Mouse (Mus musculus) pancreas, adult 10 weeks (tissue): ENCODE results near the gene Wiz. TPM values are rescaled to one million over a fixed set of nuclear protein-coding genes. Genes with fewer than 3 reads are reported as not detected.

ENCODE experiments used
- polyA plus RNA-seq: library from polyadenylated mRNA; stranded (reverse); fragments of 350-450 nt; fragmentation: Illumina TruSeq; extraction: RNeasy Lipid Tissue Mini Kit (QIAGEN cat#74804); gene quantifications from one replicate; pipeline ENCODE4 v1.2.3, GENCODE M21; 2015; ENCODE audit warnings: low read depth, low replicate concordance; ENCODE audit not compliant: insufficient read depth

Gene Wiz
- 8.1 TPM for polyA plus RNA-seq

GRCm38 (mm10) chr17:32389101-32389659 is at the start of gene Wiz:
Gene Wiz (minus strand): TSS chr17:32389439.

GRCm38 (mm10) chr17:32424034-32424433 is 34.8 kb upstream of the Wiz start, which contains the start of gene Pglyrp2:
Gene Pglyrp2 (minus strand): TSS chr17:32424167.

GRCm38 (mm10) chr17:32403417-32403816 is 14.2 kb upstream of the Wiz start, which contains the start of gene Rasal3:
Gene Rasal3 (minus strand): TSS chr17:32403583.

GRCm38 (mm10) chr17:32350382-32350983 is 38.8 kb downstream of the Wiz start, which contains the start of gene Akap8l:
Gene Akap8l (minus strand): TSS chr17:32350607.

GRCm38 (mm10) chr17:32320597-32321389 is 68.4 kb downstream of the Wiz start, which contains the start of gene Akap8:
Gene Akap8 (minus strand): TSS chr17:32321238.

Other genes starting within 250 kb of the Wiz start
- gene Notch3, start 222.6 kb downstream of the Wiz start, polyA plus RNA-seq: 6.5 TPM
- 1.5 TPM for gene Ephx3, start 199.9 kb downstream of the Wiz start, polyA plus RNA-seq
- 15.1 TPM for gene Brd4, start 104.7 kb downstream of the Wiz start, polyA plus RNA-seq
- gene Akap8, start 68.2 kb downstream of the Wiz start, polyA plus RNA-seq: 28.3 TPM
- 90.0 TPM for gene Akap8l, start 38.8 kb downstream of the Wiz start, polyA plus RNA-seq
- 1.8 TPM for gene Rasal3, start 14.1 kb upstream of the Wiz start, polyA plus RNA-seq
- 0.46 TPM for gene Pglyrp2, start 34.7 kb upstream of the Wiz start, polyA plus RNA-seq
- gene Cyp4f39, start 63.3 kb upstream of the Wiz start, polyA plus RNA-seq: 1.4 TPM
- 4.9 TPM for gene Cyp4f17, start 116.6 kb upstream of the Wiz start, polyA plus RNA-seq
- gene Cyp4f16, start 147.1 kb upstream of the Wiz start, polyA plus RNA-seq: 2.2 TPM
- not detected for gene Cyp4f37, start 231.9 kb upstream of the Wiz start, polyA plus RNA-seq